Mouse (Mus musculus) kidney, postnatal 10 days (tissue): ENCODE measurements around the gene 1600015I10Rik.

Source experiments
- DNase-seq: peaks from one replicate; pipeline ENCODE4 v3.0.0; 2021; ENCODE audit warnings: mixed read lengths

1600015I10Rik gene

DNA sequence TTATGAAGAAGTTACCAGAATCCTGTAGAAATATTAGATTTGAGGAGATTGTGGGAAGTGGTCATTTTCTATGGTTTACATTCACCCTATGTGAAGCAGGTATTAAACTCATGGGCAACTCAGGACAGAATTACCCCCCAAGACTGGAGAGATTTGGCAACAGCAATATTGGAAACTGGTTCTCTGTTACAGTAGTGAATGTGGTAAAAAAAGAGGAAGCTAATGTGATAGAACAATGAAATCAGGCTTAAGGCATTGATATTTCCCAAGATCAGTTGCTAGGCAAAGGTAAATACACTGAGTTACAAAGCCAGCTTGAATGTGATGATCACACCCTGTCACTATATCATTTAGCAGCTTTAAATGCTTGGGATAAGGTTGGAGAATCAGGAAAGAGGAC is 38.2 kb downstream of the 1600015I10Rik start:
- DNase-seq = no peak

- no peak for DNase-seq
Observed at GRCm38 (mm10) chr6:48974663-48975062, 45.0 kb downstream of the 1600015I10Rik start, which contains the start of gene Doxl2. Doxl2 (plus strand) TSS chr6:48974963.

GRCm38 (mm10) chr6:48979616-48980015 is 49.9 kb downstream of the 1600015I10Rik start:
- no peak for DNase-seq

GRCm38 (mm10) chr6:48982305-48982704 is 52.6 kb downstream of the 1600015I10Rik start:
- DNase-seq = no peak
